Mouse (Mus musculus): ENCODE measurements around the gene Rab19. TPM values are rescaled to one million over a fixed set of nuclear protein-coding genes. Genes with fewer than 3 reads are reported as not detected.

Rab19 gene
- polyA plus RNA-seq (2012): not detected in 2 replicates

DNA sequence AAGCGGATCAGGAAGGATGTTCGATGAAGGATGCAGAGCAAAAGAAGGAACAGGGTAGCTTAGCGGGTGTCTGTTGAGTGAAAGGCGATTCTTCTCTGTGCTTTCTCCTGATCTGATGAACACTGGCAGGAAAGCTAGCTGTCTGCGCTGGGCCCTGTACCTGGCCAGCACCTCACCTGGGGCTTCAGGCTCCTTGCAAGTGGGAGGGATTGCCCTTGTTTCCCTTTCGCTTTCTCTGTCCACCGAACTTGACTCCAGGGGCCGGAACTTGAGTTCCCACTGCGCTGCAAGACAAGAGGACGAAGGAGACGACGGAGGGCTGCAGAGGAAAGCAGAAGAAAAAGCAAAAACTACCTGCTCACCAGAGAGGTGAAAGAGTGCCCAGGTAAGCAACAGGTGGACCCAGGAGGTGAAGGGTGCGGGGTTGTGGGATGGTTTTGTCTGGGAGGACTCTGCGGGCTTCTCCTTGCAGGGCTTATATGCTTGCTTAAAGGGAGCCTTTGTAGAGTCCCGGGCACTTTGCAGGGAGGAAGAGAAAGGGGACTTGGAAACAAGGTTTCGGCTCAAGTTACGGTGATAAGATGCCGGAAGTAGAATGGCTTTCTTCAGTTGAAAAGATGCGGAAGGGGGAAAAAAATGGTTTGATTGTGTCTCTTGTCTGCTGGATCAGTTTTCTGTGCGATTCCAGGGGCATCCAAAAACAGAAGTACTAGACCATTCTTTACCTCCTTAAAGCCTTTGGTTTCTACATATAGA is at the start of gene Rab19:
Gene Rab19, plus strand, starts transcription at position 51 of the 756 bp plus-strand sequence.
- H3K36me3 ChIP-seq (ENCODE audit: control insufficient read depth): no peaks in the 10 kb centered on the region
- H3K9me3 ChIP-seq (ENCODE audit: control insufficient read depth, low read length): no peaks in the 10 kb centered on the region
- H3K27me3 ChIP-seq (ENCODE audit: control insufficient read depth): peaks cover 75% of the 10 kb centered on the region
- no peak for TF ChIP-seq TAL1 (IDR thresholded peaks at IDR 0.05; ENCODE audit: low read length)
- no peak for TF ChIP-seq GATA1 (IDR thresholded peaks at IDR 0.05; ENCODE audit: low read length)
- peaks cover 17% of the 10 kb centered on the region for H3K4me1 ChIP-seq (ENCODE audit: control insufficient read depth)
- peak within 1 kb of the TSS; percentile 48 for H3K4me3 ChIP-seq (replicated peaks)

DNA sequence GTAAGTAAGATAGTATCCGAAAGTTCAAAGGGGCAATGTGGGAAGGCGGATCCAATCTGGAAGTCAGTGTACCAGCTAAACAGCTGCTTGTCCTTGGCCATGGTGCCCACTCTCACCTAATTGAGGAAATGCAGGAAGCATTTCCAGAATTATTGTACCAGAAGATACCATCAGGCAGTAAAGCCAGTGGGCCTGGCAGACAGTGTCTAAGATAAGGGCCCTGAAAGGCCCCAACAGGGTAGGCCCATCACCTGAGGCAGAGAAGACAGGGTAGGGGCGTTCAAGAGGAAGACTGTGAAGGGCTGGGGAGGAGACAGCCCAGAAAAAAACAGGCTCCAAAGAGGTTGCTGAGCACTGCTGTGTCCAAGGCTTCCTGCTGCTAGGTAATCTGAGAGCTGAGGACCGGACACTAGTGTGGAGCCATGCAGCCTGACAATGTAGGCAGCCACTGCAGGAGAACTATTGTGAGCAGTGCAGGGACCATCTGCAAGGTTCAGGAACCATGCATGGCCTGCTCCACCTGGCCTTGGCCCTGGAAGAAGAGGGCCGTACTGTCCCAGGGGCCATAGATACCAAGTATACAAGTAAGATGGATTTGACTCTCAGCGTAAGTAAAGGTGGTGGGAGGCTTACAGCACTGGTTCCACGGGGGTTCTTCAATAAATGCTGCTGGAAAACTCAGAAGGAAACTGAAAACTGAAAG is 48.8 kb upstream of the Rab19 start:
- TF ChIP-seq GATA1 (IDR thresholded peaks at IDR 0.05; ENCODE audit: low read length): no peak
- no peak overlapping the region for H3K4me3 ChIP-seq (replicated peaks)
- H3K36me3 ChIP-seq (ENCODE audit: control insufficient read depth): peaks cover 9% of the 10 kb centered on the region
- peaks cover 1% of the 10 kb centered on the region; the same call in 1 of the 2 replicates for H3K4me1 ChIP-seq (ENCODE audit: control insufficient read depth)
- H3K27me3 ChIP-seq (ENCODE audit: control insufficient read depth): no peaks in the 10 kb centered on the region
- H3K9me3 ChIP-seq (ENCODE audit: control insufficient read depth, low read length): peaks cover 6% of the 10 kb centered on the region

DNA sequence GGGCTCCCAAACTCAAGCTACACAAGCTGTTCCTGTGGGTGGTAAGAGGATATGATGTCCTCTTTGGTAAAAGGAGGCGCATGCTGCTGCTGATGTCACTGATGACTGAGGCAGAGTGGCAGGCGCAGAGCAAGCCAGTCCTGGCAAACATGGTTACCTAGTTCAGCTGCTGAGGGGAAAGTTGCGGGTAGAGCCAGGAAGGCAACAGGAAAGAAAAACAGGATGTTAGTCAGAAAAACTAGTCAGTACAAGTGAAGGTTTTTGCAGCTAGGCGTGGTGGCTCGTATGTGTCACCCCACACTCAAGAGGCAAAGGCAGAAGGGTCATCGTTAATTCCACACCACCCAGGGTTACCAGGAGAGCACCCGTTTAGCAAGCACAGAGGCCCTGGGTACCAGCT is 46.8 kb upstream of the Rab19 start:
- H3K4me1 ChIP-seq (ENCODE audit: control insufficient read depth): peaks cover 1% of the 10 kb centered on the region; the same call in 1 of the 2 replicates
- H3K36me3 ChIP-seq (ENCODE audit: control insufficient read depth): peaks cover 12% of the 10 kb centered on the region

DNA sequence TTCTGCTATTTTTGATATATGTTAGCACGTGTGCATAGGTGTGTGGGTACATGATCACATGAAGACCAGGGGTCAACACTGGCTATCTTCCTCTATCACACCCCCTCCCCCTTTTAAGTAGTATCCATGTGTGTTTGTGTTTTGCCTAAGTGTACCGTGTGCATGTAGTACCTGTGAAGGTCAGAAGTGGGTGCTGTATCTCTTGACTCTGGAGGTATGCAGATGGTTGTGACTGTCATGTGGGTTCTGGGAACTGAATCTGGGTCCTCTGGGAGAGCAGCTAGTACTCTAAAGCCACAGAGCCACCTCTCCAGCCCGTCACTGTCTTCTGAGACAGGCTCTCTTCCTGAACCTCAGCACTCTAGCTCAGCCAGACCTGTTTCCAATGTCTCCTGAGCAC is 46.1 kb upstream of the Rab19 start:
- Histone ChIP-seq H3K36me3 (ENCODE audit: control insufficient read depth) (peaks cover 12% of the 10 kb centered on the region), H3K4me3 (replicated peaks) (no peak overlapping the region), H3K9me3 (ENCODE audit: control insufficient read depth, low read length) (peaks cover 6% of the 10 kb centered on the region), H3K27me3 (ENCODE audit: control insufficient read depth) (no peaks in the 10 kb centered on the region), H3K4me1 (ENCODE audit: control insufficient read depth) (peaks cover 1% of the 10 kb centered on the region; the same call in 1 of the 2 replicates)
- no peak for TF ChIP-seq GATA1 (IDR thresholded peaks at IDR 0.05; ENCODE audit: low read length)
- no peak for TF ChIP-seq TAL1 (IDR thresholded peaks at IDR 0.05; ENCODE audit: low read length)

More for the DNA sequence above, 46.8 kb upstream of the Rab19 start:
- TF ChIP-seq GATA1 (IDR thresholded peaks at IDR 0.05; ENCODE audit: low read length): no peak
- no peak for TF ChIP-seq TAL1 (IDR thresholded peaks at IDR 0.05; ENCODE audit: low read length)
- Histone ChIP-seq H3K27me3 (ENCODE audit: control insufficient read depth) (no peaks in the 10 kb centered on the region), H3K9me3 (ENCODE audit: control insufficient read depth, low read length) (peaks cover 6% of the 10 kb centered on the region), H3K4me3 (replicated peaks) (no peak overlapping the region)

DNA sequence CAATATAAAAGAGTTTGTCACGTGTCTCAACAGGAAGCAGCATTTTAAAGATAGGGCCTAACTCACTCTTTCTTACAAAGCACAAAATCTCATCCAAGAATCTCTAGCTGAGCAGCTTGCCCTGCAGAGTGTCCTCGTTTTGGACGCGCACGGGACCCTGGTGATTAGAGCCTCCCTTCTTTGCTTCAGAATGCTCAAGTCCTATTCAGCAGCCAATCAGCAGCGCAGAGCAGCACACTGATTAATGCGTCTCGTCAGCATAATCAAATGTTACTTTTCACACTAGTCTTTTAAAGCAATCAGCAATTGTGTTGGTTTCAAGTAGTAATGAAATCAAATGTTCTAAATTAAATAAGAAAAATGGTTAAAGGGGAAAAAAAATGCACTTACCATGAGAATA is 42.6 kb upstream of the Rab19 start:
- H3K4me3 ChIP-seq (replicated peaks): no peak overlapping the region
- no peak for TF ChIP-seq TAL1 (IDR thresholded peaks at IDR 0.05; ENCODE audit: low read length)
- TF ChIP-seq GATA1 (IDR thresholded peaks at IDR 0.05; ENCODE audit: low read length): no peak
- H3K9me3 ChIP-seq (ENCODE audit: control insufficient read depth, low read length): peaks cover 6% of the 10 kb centered on the region
- peaks cover 18% of the 10 kb centered on the region for H3K36me3 ChIP-seq (ENCODE audit: control insufficient read depth)
- no peaks in the 10 kb centered on the region for H3K27me3 ChIP-seq (ENCODE audit: control insufficient read depth)
- H3K4me1 ChIP-seq (ENCODE audit: control insufficient read depth): no peaks in the 10 kb centered on the region

DNA sequence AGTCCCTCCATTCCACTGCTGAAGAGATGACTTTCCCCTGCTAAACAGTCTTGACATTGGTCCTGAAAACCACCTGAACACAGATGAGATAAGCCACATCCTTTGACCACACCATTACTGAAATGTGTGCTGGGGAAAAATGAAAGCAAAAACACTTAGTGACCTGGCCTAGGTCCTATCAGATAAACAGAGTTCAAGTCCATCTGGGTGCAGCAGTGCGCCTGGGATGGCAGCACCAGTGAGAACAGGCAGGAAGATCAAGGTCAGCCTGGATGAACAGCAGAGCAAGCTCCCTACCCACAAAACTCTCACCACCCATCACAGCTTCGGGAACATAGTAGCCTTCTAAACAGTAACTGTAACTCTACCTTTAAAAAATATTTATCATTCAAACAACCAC is 39.2 kb upstream of the Rab19 start:
- no peaks in the 10 kb centered on the region for H3K9me3 ChIP-seq (ENCODE audit: control insufficient read depth, low read length)
- TF ChIP-seq GATA1 (IDR thresholded peaks at IDR 0.05; ENCODE audit: low read length) (no peak), TAL1 (IDR thresholded peaks at IDR 0.05; ENCODE audit: low read length) (no peak)
- no peaks in the 10 kb centered on the region for H3K4me1 ChIP-seq (ENCODE audit: control insufficient read depth)
- peaks cover 19% of the 10 kb centered on the region for H3K36me3 ChIP-seq (ENCODE audit: control insufficient read depth)
- H3K4me3 ChIP-seq (replicated peaks): no peak overlapping the region
- H3K27me3 ChIP-seq (ENCODE audit: control insufficient read depth): no peaks in the 10 kb centered on the region

DNA sequence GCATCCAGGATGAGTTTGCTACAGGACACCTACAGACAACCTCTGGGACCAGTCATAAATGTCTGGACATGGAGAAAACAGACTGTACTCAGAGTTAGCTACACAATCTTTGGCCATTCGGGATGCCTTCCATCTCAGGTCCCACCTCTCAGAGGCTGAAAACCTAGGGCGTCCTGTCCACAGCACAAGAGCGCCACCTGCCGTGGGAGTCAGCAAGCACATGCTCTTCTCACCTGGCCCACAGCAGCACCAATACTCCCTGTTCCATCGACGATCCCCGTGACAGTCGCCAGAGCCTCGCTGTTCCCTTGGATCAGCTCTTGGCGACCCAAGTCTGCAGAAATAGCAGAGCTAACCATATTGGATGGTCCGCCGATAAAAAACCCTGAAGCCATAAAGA is 37.0 kb upstream of the Rab19 start:
- TF ChIP-seq TAL1 (IDR thresholded peaks at IDR 0.05; ENCODE audit: low read length) (no peak), GATA1 (IDR thresholded peaks at IDR 0.05; ENCODE audit: low read length) (no peak)
- Histone ChIP-seq H3K9me3 (ENCODE audit: control insufficient read depth, low read length) (no peaks in the 10 kb centered on the region), H3K4me1 (ENCODE audit: control insufficient read depth) (no peaks in the 10 kb centered on the region), H3K36me3 (ENCODE audit: control insufficient read depth) (peaks cover 17% of the 10 kb centered on the region), H3K4me3 (replicated peaks) (no peak overlapping the region), H3K27me3 (ENCODE audit: control insufficient read depth) (peaks cover 2% of the 10 kb centered on the region; the same call in 1 of the 2 replicates)

DNA sequence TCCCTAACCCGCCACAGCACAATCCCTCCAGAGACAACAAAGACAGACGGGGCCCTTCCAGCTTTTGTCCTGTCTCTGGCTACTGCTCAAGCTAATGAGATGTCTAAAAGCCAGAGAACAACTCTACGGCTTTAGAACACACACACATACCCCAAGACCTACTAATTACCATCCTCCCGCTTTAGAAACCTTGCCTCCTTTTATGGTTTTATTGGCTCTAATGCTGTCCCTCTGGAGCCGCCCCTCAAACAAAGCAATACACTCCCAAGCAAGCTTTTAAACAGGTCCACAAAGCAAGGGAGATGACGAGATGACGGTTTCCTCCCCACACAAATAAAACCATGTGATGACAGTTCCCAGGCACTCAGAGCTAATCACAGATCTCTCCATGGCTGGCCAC is 35.5 kb upstream of the Rab19 start:
- Histone ChIP-seq H3K4me3 (replicated peaks) (no peak overlapping the region), H3K27me3 (ENCODE audit: control insufficient read depth) (peaks cover 2% of the 10 kb centered on the region; the same call in 1 of the 2 replicates), H3K4me1 (ENCODE audit: control insufficient read depth) (no peaks in the 10 kb centered on the region), H3K36me3 (ENCODE audit: control insufficient read depth) (peaks cover 26% of the 10 kb centered on the region), H3K9me3 (ENCODE audit: control insufficient read depth, low read length) (no peaks in the 10 kb centered on the region)
- no peak for TF ChIP-seq GATA1 (IDR thresholded peaks at IDR 0.05; ENCODE audit: low read length)
- no peak for TF ChIP-seq TAL1 (IDR thresholded peaks at IDR 0.05; ENCODE audit: low read length)

DNA sequence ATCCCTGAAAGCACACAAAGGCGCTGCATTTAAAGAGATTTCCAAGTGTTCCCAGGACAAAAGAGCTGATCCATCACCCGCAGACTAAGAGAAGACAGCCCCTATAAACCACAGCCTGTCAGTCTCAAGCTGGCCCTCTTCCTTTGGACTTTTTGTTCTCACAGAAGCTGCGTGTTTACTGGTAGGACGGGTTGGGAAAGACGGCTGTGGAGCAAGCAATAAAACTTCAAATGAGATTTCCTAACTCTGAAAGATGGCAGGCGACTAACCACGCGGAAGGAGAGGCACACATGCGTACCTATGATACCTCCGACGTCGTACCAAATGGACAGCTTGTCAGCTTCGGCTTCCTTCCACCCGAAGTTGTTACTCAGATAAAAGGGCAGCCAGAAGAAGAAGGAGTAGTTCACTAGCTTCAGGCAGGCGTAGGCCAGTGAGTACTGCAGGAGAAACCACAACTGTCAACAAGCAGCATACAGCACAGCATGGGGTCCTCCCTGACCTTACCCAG is 33.9 kb upstream of the Rab19 start:
- no peaks in the 10 kb centered on the region for H3K9me3 ChIP-seq (ENCODE audit: control insufficient read depth, low read length)
- no peak for TF ChIP-seq GATA1 (IDR thresholded peaks at IDR 0.05; ENCODE audit: low read length)
- TF ChIP-seq TAL1 (IDR thresholded peaks at IDR 0.05; ENCODE audit: low read length): no peak
- no peaks in the 10 kb centered on the region for H3K4me1 ChIP-seq (ENCODE audit: control insufficient read depth)
- peaks cover 31% of the 10 kb centered on the region for H3K36me3 ChIP-seq (ENCODE audit: control insufficient read depth)
- peaks cover 2% of the 10 kb centered on the region; the same call in 1 of the 2 replicates for H3K27me3 ChIP-seq (ENCODE audit: control insufficient read depth)
- no peak overlapping the region for H3K4me3 ChIP-seq (replicated peaks)

Measured in erythroblast, embryonic 14.5 days (primary cell).